Comparison of ENCODE assay signal across 7 mouse cellular contexts in the genomic region with DNA sequence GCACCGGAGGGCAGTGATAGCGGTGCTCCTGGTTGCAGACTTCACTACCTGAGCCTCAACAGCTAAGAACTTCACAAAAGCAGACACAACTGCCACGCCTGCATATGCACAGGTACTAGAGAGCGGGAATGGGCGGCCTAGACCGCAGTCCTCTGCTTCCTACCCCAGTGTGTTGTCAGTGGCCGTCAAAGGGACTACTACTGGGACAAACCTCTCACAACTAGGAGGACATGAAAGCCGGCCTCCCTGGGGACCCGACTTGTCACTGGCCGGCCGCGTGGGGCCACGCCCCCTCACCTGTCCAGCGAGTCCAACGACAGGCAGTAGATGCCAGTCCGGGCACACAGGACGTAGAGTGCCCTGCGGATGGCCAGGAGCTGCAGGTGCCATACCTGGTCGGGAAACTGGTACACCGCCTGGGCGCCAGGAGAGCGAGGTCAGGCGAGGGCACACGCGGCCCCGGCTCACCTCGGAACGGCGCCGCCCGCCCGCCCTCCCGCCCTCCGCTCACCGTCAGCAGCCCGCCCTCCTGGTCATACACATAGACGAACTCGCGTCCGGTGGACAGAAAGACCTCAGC. TPM values are rescaled to one million over a fixed set of nuclear protein-coding genes. Genes with fewer than 3 reads are reported as not detected.
DNase-seq lines count a peak whose midpoint lies in the region; ATAC-seq and TF ChIP-seq lines count a peak whose summit lies in the region.

No protein-coding gene starts in this region.

- peak; percentile 28 for DNase-seq in NIH3T3 (ENCODE audit: low read depth)
- DNase-seq in hindbrain, embryonic 14.5 days (ENCODE audit: low spot score) = no peak
- DNase-seq in liver, adult 2 months (ENCODE audit: extremely low read depth, low read depth, low spot score) = peak; percentile 63
- DNase-seq in urinary bladder, postnatal 14 days (ENCODE audit: low spot score) = peak; percentile 73

- peak overlapping the region; percentile 95 for H3K4me2 ChIP-seq in hindbrain, embryonic 14.5 days (replicated peaks)
- H3K4me2 ChIP-seq in midbrain, embryonic 15.5 days = peak overlapping the region; percentile 76

- TF ChIP-seq POLR2A in embryonic fibroblast, embryonic 13.5 days (IDR thresholded peaks at IDR 0.05; ENCODE audit: low read depth, low read length) = no peak
- TF ChIP-seq POLR2A in liver, adult 2 months (IDR thresholded peaks at IDR 0.05; ENCODE audit: extremely low read depth, insufficient read depth, low read length) = no peak

- H3K9me3 ChIP-seq in hindbrain, embryonic 14.5 days (ENCODE audit: control insufficient read depth, low read length) = no peaks in the 10 kb centered on the region
- H3K9me3 ChIP-seq in midbrain, embryonic 15.5 days = no peaks in the 10 kb centered on the region

- peak overlapping the region; percentile 66 for H3K4me3 ChIP-seq in embryonic fibroblast, embryonic 13.5 days (ENCODE audit: insufficient read depth, low read length)
- H3K4me3 ChIP-seq in hindbrain, embryonic 14.5 days (replicated peaks; ENCODE audit: low read length) = peak overlapping the region; percentile 91
- H3K4me3 ChIP-seq in liver, adult 2 months (ENCODE audit: insufficient read depth, low read depth, low read length) = peak overlapping the region; percentile 89
- H3K4me3 ChIP-seq in midbrain, embryonic 15.5 days = peak overlapping the region; percentile 81

- ATAC-seq in CD4-positive, CD25-positive, alpha-beta regulatory T cell, adult 4 months = peak; percentile 29
- ATAC-seq in hindbrain, embryonic 14.5 days (ENCODE audit: low FRiP score) = peak; percentile 32
- peak; percentile 57 for ATAC-seq in midbrain, embryonic 15.5 days (replicated peaks)

- H3K79me2 ChIP-seq in liver, adult 2 months (ENCODE audit: control insufficient read depth, insufficient read depth, low read length) = no peaks in the 10 kb centered on the region

- no peak overlapping the region for H3K27ac ChIP-seq in embryonic fibroblast, embryonic 13.5 days (ENCODE audit: insufficient read depth, low read length)
- peak overlapping the region; percentile 86 for H3K27ac ChIP-seq in hindbrain, embryonic 14.5 days
- H3K27ac ChIP-seq in liver, adult 2 months (replicated peaks; ENCODE audit: insufficient read depth, low read depth, low read length) = peak overlapping the region; percentile 77
- H3K27ac ChIP-seq in midbrain, embryonic 15.5 days = peak overlapping the region; percentile 82

- no peak for TF ChIP-seq CTCF in embryonic fibroblast, embryonic 13.5 days (IDR thresholded peaks at IDR 0.05; ENCODE audit: borderline replicate concordance, insufficient read depth, low read length)
- no peak for TF ChIP-seq CTCF in liver, adult 2 months (IDR thresholded peaks at IDR 0.05; ENCODE audit: low read depth, low read length)

- peak overlapping the region; percentile 92 for H3K9ac ChIP-seq in hindbrain, embryonic 14.5 days
- H3K9ac ChIP-seq in liver, adult 2 months (ENCODE audit: low read depth, low read length) = peak overlapping the region; percentile 71
- peak overlapping the region; percentile 77 for H3K9ac ChIP-seq in midbrain, embryonic 15.5 days

- H3K4me1 ChIP-seq in embryonic fibroblast, embryonic 13.5 days (ENCODE audit: control insufficient read depth, insufficient read depth, low read length) = no peaks in the 10 kb centered on the region
- H3K4me1 ChIP-seq in hindbrain, embryonic 14.5 days (replicated peaks; ENCODE audit: control insufficient read depth, insufficient read depth, low read length) = peaks cover 25% of the 10 kb centered on the region
- peaks cover 7% of the 10 kb centered on the region for H3K4me1 ChIP-seq in liver, adult 2 months (ENCODE audit: control insufficient read depth, insufficient read depth, low read length)
- peaks cover 26% of the 10 kb centered on the region for H3K4me1 ChIP-seq in midbrain, embryonic 15.5 days

- no peaks in the 10 kb centered on the region for H3K27me3 ChIP-seq in hindbrain, embryonic 14.5 days (ENCODE audit: control insufficient read depth, insufficient read depth, low read length)
- H3K27me3 ChIP-seq in liver, adult 2 months (ENCODE audit: control insufficient read depth, insufficient read depth, low read length) = no peaks in the 10 kb centered on the region
- no peaks in the 10 kb centered on the region for H3K27me3 ChIP-seq in midbrain, embryonic 15.5 days (replicated peaks)

- WGBS in hindbrain, embryonic 14.5 days = 4% methylated on average over 40 of the region's 40 CpGs
- 4% methylated on average over 40 of the region's 40 CpGs for whole genome bisulfite sequencing in liver, adult 2 months
- 2% methylated on average over 40 of the region's 40 CpGs for WGBS in midbrain, embryonic 15.5 days

- H3K36me3 ChIP-seq in hindbrain, embryonic 14.5 days (replicated peaks; ENCODE audit: control insufficient read depth, insufficient read depth) = peaks cover 72% of the 10 kb centered on the region
- peaks cover 17% of the 10 kb centered on the region for H3K36me3 ChIP-seq in liver, adult 2 months (ENCODE audit: control insufficient read depth, insufficient read depth, low read length)
- peaks cover 48% of the 10 kb centered on the region for H3K36me3 ChIP-seq in midbrain, embryonic 15.5 days (replicated peaks)

RNA-seq across cellular contexts. Expression of a gene that starts 0.4 kb away (rescaled TPM):
- polyA plus RNA-seq in CD4-positive, CD25-positive, alpha-beta regulatory T cell, adult 4 months (2017; shearing (Covaris generic)) = 10 to 100 TPM; 17.8 to 27.0 TPM
- polyA plus RNA-seq in embryonic fibroblast, embryonic 13.5 days (2011; ENCODE audit: insufficient read length, low read depth, missing spikeins) = 8.5 and 10.9 TPM in 2 replicates
- 85.6 and 90.1 TPM in 2 replicates for polyA plus RNA-seq in hindbrain, embryonic 14.5 days (2014; fragmentation: Nextera tagmentation; extraction: Ambion mirVana)
- total RNA-seq in liver, adult 2 months (2014; rRNA removed) = 3.2 and 5.4 TPM in 2 replicates
- 10.8 and 14.9 TPM in 2 replicates for polyA plus RNA-seq in liver, adult 2 months (2012; rRNA removed)
- 124 TPM in 2 replicates for polyA plus RNA-seq in midbrain, embryonic 15.5 days (2015; fragmentation: Nextera tagmentation; extraction: Ambion mirVana)

RNA-seq across cellular contexts. Expression of a gene that starts 16.8 kb away (rescaled TPM):
- polyA plus RNA-seq in CD4-positive, CD25-positive, alpha-beta regulatory T cell, adult 4 months (2017; shearing (Covaris generic)) = under 1 TPM; 0.67 to 0.99 TPM
- not detected in 2 replicates for polyA plus RNA-seq in embryonic fibroblast, embryonic 13.5 days (2011; ENCODE audit: insufficient read length, low read depth, missing spikeins)
- 1.6 and 2.2 TPM in 2 replicates for polyA plus RNA-seq in hindbrain, embryonic 14.5 days (2014; fragmentation: Nextera tagmentation; extraction: Ambion mirVana)
- not detected in 2 replicates for total RNA-seq in liver, adult 2 months (2014; rRNA removed)
- not detected in 2 replicates for polyA plus RNA-seq in liver, adult 2 months (2012; rRNA removed)
- polyA plus RNA-seq in midbrain, embryonic 15.5 days (2015; fragmentation: Nextera tagmentation; extraction: Ambion mirVana) = 0.84 and 1.4 TPM in 2 replicates

RNA-seq across cellular contexts. Expression of a gene that starts 29.8 kb away (rescaled TPM):
- polyA plus RNA-seq in CD4-positive, CD25-positive, alpha-beta regulatory T cell, adult 4 months (2017; shearing (Covaris generic)) = 1,000 to 10,000 TPM; 2,387 to 3,192 TPM
- 5,586 and 6,404 TPM in 2 replicates for polyA plus RNA-seq in embryonic fibroblast, embryonic 13.5 days (2011; ENCODE audit: insufficient read length, low read depth, missing spikeins)
- 4,053 and 4,080 TPM in 2 replicates for polyA plus RNA-seq in hindbrain, embryonic 14.5 days (2014; fragmentation: Nextera tagmentation; extraction: Ambion mirVana)
- total RNA-seq in liver, adult 2 months (2014; rRNA removed) = 68.0 and 123 TPM in 2 replicates
- polyA plus RNA-seq in liver, adult 2 months (2012; rRNA removed) = 158 and 177 TPM in 2 replicates
- polyA plus RNA-seq in midbrain, embryonic 15.5 days (2015; fragmentation: Nextera tagmentation; extraction: Ambion mirVana) = 4,418 and 4,467 TPM in 2 replicates

RNA-seq across cellular contexts. Expression of a gene that starts 59.4 kb away (rescaled TPM):
- 10 to 100 TPM in 1 of 2 experiments, 1 to 10 TPM in 1; 9.5 to 11.0 TPM for polyA plus RNA-seq in CD4-positive, CD25-positive, alpha-beta regulatory T cell, adult 4 months (2017; shearing (Covaris generic))
- polyA plus RNA-seq in embryonic fibroblast, embryonic 13.5 days (2011; ENCODE audit: insufficient read length, low read depth, missing spikeins) = 76.1 and 81.6 TPM in 2 replicates
- 37.4 and 39.3 TPM in 2 replicates for polyA plus RNA-seq in hindbrain, embryonic 14.5 days (2014; fragmentation: Nextera tagmentation; extraction: Ambion mirVana)
- 24.6 and 37.9 TPM in 2 replicates for total RNA-seq in liver, adult 2 months (2014; rRNA removed)
- polyA plus RNA-seq in liver, adult 2 months (2012; rRNA removed) = 51.5 and 58.9 TPM in 2 replicates
- polyA plus RNA-seq in midbrain, embryonic 15.5 days (2015; fragmentation: Nextera tagmentation; extraction: Ambion mirVana) = 34.2 and 39.1 TPM in 2 replicates

Comparison
In these comparisons a context has a peak if more than half of its experiments do, and no peak if none do; other contexts are left out.
1. RNA of a gene that starts 29.8 kb away (polyA plus RNA-seq): 5,586 to 6,404 TPM in embryonic fibroblast, embryonic 13.5 days, 4,418 to 4,467 TPM in midbrain, embryonic 15.5 days, 4,053 to 4,080 TPM in hindbrain, embryonic 14.5 days and 2,387 to 3,192 TPM in CD4-positive, CD25-positive, alpha-beta regulatory T cell, adult 4 months; 158 to 177 TPM in liver, adult 2 months; every median in the first group is over 10 times any median in the second.
2. Peak in every context shown above with its lines, with median percentiles within 50 percentile points of each other: ATAC-seq, H3K4me3 ChIP-seq and H3K9ac ChIP-seq.